Mouse (Mus musculus) c-Kit-positive CD71-positive TER-119-positive erythroid progenitor cells, embryonic 14.5 days (primary cell): Measurements from ENCODE around the gene Padi3.

Experiments
- DNase-seq: peaks from one replicate; pipeline ENCODE4 v3.0.0-alpha.2; 2013; ENCODE audit warnings: low spot score

The Padi3 gene

DNA sequence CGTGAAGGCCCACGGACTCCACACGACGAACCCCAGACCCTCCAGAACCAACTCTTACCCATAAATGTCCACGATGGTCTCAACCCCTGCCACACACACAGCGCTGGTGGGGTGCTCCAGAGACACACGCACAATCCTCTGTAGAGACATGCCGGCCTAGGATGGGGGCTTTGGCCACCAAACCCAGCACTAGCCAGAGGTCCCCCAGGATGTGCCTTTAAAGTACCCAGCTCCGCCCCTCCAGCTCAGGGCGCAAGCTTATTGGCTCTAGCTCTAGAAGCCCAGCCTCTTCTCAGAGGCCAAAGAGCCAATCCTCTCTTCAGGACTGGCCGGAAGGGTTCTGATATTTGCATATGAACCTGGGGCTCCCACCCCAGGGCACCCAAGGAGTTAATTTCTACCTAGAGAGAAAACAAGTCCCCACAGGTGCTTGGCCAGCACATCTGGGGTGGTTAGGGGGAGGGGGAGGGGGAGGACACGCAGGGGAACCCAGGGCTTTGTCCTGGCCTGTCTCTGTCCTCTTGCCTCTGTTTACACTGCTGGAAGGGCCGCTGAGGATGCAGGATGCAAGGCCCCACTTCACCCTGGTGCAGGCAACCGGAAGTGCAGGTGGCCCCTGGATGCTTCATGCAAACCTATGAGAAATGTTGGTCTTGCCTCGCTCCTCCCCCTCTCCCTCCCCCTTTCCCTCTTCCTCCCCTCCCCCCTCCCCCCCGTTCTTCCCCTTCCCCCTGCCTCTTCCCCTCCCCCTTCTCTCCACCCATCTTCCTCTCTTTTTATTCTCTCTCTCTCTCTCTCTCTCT lies at the start of gene Padi3:
Padi3 (minus strand) TSS at position 191 of the 803 bp plus-strand sequence.
- no peak for DNase-seq

- peak; percentile 72 for DNase-seq
Measured at GRCm38 (mm10) chr4:140859291-140859690, 48.8 kb upstream of the Padi3 start.

DNA sequence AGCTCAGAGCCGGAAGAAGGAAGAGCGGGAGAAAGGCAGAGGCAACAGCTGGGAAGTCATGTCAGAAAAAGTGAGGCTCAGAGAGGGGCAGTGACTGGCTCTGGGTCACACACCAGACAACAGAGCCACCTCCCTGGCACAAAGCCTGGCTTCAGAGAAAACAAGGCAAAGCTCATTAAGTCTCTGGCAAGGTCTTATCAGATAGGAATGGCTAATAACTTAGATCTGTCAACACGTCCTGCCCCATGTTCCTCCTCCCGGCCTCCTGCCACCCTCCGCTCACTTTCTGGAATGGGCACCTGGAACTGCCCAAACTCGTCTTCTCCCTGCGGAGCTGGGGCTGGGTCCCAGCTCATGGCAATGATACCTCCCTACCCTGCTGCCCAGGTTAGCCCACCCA lies 47.4 kb upstream of the Padi3 start:
- no peak for DNase-seq

DNA sequence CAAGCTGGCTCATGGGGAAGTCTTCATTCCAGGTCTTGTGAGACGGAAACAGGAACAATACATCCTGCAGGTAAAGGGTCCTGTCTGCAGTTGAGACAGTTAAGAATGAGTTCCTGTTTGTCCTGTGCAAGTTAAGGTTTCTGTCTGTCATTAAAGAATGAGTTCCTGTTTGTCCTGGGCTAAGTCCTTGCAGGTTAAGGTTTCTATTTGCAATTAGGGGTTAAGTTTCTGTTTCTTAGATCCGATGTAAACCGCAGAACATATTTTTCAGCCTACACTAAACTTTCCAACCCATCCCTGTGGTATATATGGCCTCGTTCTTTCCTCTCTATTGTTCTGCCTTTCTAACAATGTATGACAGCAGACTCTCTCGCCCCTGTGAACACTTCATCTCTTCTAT lies 46.6 kb upstream of the Padi3 start:
- DNase-seq: no peak

GRCm38 (mm10) chr4:140855151-140855550 lies 44.7 kb upstream of the Padi3 start:
- DNase-seq: peak; percentile 85

GRCm38 (mm10) chr4:140854455-140854864 lies 44.0 kb upstream of the Padi3 start:
- peak; percentile 90 for DNase-seq

GRCm38 (mm10) chr4:140853626-140854025 lies 43.2 kb upstream of the Padi3 start:
- no peak for DNase-seq

DNA sequence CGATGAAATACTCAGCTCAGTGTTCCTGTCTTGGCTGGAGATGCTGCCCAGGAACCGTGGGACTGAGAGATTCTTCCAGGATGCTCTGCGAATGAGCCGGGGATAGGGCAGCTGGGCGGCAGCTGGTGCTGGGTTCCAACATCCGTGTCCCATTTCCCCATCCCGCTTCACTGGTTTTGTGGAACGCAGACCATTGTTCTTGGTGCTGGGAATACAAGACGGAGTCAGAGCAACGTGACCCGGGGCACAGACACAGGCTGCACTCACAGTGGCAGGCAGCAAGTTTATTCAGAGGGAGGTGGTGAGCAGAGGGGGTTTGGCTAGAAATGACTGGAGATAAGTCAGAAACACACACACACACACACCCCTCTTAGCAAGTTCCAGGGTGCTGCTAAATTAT lies 38.9 kb upstream of the Padi3 start:
- DNase-seq: no peak

GRCm38 (mm10) chr4:140845666-140846065 lies 35.2 kb upstream of the Padi3 start, which contains the start of gene Padi1:
Gene Padi1, minus strand, starts transcription at chr4:140845778.
- no peak for DNase-seq

DNA sequence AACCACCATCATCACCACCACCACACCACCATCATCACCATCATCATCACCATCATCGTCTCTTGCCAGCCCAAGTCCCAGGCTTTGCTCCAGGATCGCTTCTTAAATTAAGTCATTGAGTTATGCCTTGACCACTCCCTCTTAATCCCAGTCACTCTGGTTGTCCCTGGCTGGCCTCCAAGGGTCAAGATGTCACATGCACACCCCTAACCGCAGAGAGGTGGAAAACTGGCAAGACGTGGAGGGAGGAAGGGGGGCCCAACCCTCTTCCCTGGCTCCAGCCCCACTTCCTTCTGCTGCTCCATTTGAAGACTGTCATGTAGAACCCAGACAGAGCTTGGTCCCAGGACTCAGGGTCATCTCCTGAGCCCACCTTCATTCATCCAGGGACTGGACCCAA lies 34.5 kb upstream of the Padi3 start:
- no peak for DNase-seq

DNA sequence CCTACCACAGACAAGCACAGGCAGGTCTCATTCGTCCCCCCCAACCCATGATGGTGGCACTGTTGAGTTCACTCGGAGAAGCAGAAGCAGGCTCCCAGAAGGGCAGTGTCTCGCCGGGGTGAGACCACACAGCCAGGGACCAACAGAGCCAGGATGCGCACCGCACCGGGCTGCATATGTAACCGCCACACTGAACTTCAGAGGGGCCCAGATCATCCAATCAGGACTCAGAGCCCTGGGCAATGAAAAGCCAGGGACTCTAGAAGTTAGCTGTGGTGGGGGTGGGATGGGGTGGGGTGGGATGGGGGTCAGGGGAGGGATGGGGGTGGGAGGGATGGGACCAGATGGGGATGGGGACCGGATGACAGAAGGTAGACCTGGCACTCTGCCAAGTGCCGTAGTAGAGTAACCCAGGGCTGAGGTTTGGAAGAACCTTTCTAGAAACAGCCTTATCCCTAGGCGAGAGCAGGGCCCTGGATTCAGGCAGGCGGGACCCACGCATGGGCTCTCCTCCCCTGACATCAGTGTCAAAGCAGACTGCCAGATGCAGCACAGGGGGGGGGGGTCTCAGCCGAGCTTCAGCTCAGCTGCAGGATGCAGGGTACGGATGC lies 33.3 kb upstream of the Padi3 start:
- DNase-seq: no peak

DNA sequence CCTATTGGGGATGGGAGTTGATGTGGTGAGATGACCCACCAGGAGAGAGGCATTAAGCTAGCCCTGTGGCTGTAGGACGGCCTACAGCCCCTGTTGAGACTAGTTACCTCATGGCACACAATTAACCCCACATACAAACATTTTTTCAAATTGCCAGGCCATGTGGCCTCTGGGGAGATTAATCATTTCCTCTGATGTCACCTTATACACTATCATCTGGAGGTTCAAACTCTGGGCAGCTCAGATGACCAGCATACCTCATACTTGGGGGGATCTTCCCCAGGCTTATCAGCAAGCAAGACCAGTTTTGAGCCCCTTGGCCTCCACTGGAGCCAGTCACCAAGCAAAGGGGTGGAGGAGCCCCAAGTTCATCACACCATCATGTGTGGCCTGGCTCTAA lies 32.5 kb upstream of the Padi3 start:
- DNase-seq: no peak

- peak; percentile 32 for DNase-seq
Measured at GRCm38 (mm10) chr4:140837879-140838278, 27.4 kb upstream of the Padi3 start.

GRCm38 (mm10) chr4:140836208-140836866 lies 25.9 kb upstream of the Padi3 start:
- no peak for DNase-seq

DNA sequence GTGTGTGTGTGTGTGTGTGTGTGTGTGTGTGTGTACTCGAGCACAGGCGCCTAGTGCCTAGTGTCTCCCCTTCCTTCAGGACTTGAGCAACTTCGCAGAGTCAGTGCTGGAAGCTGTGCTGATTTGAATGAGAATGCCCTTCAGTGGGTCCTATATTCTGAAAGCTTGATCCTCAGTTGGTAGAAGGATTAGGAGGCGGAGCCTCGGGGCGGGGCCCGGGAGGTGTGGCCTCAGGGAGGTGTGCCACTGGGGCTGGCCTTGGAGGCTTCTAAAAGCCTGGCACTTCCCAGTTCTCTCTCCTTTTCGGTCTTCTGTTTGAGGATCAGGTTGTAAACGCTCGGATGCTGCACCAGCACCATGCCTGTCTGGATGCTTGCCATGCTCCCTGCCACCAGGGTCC lies 25.2 kb upstream of the Padi3 start:
- peak; percentile 46 for DNase-seq

GRCm38 (mm10) chr4:140834327-140834934 lies 24.0 kb upstream of the Padi3 start:
- no peak for DNase-seq

DNA sequence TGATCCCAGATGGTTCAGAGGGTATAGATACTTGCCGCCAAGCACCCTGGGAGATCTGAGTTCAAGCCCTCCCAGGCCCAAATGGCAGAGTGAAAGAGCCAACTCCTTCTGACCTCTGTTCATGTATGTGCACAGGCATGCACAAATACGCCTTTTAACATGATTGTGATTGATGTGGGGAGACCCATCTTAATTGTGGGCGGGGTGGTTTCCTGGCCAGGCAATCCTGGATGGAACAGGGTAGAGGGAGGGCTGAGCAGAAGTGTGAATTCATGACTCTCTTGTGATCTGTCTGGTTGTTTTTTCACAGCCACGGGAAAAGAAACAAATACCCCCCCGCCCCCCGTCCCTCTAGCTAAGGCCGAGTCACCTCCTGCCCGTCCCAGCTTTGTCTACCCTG lies 22.4 kb upstream of the Padi3 start:
- no peak for DNase-seq

DNA sequence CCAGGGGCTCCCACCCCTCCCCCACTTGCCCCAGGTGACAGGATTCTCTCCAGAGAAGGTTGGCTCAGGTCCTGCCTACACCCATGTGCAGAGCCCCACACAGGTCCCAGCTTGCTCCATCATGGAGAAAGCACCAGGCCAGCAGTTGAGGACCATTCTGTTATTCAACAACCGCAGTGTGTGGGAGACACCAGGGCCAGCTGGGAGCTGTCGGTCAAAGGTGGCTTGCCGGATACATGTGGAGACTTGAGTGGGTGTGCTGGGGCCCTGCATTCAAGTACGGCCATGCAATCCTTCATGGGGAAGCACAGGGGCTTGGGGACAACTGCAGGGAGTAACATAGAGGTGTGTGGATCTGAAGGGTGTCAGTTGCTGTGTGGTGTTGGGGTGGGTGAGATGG lies 21.4 kb upstream of the Padi3 start:
- no peak for DNase-seq

DNA sequence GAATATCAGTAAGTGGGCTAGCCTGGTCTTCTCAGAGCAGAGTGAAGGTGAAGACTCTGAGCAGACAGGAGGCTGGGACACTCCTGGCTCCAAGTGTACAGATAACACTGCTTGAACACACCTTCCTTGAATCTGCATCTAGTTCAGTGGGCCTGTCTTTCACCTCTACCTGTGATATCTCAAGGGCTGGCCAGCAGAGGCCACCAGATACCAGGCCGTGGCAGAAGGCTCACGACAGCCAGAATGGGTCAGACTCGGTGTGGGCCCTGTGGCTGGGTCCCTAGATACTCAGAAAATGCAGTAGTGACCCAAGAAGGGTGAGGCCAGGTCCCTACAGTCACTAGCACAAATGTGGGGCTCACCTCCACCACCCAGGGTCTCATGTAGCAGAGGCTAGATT lies 16.8 kb upstream of the Padi3 start:
- DNase-seq: no peak

DNA sequence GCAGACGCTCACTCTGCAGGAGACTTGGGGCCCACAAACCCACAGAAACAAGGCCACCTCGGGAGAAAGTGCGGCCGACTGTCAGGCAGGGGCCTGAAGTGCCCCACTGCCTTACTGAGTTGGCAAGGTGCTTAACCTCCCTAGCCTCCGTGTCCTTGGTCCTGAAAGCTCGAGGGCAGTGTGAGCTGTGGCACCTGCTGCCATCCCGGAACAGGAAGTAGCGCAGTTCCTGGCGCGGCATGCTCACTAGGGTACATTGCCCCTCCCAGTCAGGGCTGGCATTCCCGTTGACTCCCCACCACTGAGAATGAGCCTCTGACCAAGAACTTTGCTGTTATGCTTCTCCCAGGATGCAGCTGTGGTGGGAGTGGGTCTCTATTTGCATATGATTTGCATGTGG lies 15.5 kb upstream of the Padi3 start:
- DNase-seq: no peak

DNA sequence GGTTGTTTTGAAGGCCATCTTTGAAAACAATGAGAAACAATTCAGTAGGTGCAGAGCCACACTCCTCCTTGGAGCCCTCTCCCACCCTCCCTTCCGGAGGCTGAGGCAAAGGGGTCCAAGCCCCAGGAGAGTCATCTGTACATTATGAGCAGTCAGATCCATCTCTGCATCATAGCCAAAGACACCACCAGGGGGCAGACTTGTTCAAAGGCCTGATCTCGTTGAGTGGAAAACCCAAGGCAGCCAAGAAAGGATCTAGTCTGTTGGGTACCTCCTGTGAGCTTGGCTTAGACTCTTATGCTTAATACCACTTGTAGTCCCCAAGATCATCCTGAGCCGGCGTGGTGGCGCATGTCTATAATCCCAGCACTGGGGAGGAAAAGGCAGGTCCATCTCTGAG lies 11.5 kb upstream of the Padi3 start:
- DNase-seq: peak; percentile 74

DNA sequence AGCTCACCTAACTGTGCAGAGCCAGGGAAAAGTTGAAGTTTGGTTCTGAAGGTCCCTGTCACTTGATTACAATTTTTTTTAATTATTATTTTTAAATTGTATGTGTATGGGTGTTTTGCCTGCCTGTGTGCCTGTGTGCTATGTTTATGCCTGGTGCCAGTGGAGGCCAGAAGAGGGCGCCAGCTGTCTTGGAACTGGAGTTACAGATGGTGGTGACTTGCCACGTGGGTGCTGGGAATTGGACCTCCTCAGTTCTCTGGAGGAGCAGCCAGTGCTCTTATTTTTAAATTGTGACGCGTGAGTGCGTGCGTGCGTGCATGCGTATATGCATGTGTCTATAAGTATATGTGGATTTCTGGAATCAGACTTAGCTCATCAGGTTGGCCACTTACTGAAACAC lies 7.0 kb upstream of the Padi3 start:
- no peak for DNase-seq
